Mouse (Mus musculus): Measurements from ENCODE around the gene Dlx5.

Gene Dlx5

DNA sequence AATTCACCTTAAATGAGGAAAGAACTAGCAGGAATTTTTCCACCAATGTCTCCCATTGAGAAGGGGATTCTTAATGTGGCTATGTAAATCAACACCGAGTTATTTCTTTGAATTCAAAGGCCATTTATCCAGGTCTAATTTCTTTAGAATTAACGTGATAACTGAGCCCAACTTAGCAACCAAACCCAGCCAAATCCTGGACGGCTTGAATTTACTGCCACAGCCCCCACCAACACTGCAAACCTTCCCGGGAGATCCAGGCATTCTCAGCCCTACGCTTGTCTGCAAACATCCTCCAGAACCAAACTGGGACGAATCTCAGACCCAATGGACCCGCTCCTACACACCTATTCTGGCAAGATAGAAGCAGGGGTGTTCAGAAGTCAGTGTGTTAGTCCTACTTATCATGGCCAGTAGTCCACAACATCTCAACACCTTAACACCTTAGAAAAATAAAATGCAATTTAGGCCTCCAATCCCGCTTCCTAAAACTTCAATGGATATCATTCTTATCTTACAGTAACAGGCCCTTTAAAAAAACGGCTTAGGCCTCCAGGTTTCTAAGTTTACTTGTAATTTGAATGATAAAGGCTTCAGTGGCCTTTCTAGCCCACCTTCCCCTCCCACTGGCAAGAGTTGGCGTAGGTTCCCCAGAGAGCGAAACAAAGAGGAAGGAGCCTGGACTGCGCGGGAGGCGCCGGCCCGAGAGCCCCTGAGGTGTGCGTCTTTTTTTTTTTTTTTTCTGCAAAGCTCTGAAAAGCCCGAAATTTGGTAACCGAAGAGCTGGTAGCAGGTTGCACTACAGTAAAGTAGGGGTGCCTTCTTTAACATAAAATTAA is 22.6 kb downstream of the Dlx5 start:
- no peak for DNase-seq (ENCODE audit: low spot score)

GRCm38 (mm10) chr6:6858571-6858970 is 23.3 kb downstream of the Dlx5 start:
- DNase-seq (ENCODE audit: low spot score), result no peak

- DNase-seq (ENCODE audit: low spot score), result no peak
Observed at GRCm38 (mm10) chr6:6857766-6858165, 24.1 kb downstream of the Dlx5 start.

DNA sequence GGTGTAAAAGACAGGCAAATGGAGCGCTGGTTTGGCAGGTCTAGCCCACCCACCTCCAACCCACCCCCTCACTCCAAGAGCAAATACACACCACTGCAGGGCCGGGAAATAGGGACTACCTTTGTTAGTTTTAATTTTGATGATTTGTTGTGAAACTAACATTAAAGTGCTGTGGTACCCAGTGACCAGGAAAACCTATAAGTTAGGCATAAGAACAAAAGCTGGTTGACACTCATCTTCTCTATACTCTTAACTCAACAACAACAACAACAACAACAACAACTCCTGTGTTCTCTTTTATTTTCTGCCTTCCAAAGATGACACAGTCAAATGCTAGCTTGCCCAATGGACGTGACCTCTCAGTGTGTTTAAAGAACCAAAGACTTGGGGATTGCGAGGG is 25.0 kb downstream of the Dlx5 start:
- no peak for DNase-seq (ENCODE audit: low spot score)

- no peak for DNase-seq (ENCODE audit: low spot score)
Observed at GRCm38 (mm10) chr6:6856316-6856715, 25.6 kb downstream of the Dlx5 start.

DNA sequence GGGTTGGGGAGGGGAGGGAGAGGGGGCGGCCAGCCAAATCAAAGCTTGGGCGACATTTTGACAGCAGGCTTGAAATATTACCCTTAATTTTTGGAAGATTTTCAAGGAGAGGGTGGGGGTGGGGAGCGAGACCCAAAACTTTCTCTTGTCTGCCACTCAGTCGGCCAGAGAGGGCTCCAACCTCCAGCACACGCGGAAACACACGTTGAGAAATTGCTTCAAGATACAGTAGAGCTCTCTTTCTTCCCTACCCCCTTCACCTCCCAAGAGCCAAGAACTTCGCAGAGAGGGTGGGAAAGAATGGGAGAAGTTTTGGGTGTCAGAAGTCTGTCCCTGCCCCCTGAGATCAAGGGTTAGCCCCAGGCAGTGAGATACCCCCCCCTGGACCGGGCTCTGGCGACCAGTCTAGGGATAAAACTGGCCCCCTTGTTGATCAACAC is 26.1 kb downstream of the Dlx5 start:
- DNase-seq (ENCODE audit: low spot score), result no peak

GRCm38 (mm10) chr6:6854902-6855745 is 26.8 kb downstream of the Dlx5 start:
- DNase-seq (ENCODE audit: low spot score), result no peak

GRCm38 (mm10) chr6:6854176-6854575 is 27.7 kb downstream of the Dlx5 start:
- no peak for DNase-seq (ENCODE audit: low spot score)

- DNase-seq (ENCODE audit: low spot score), result no peak
Observed at GRCm38 (mm10) chr6:6852944-6853343, 28.9 kb downstream of the Dlx5 start.

GRCm38 (mm10) chr6:6851166-6851565 is 30.7 kb downstream of the Dlx5 start:
- no peak for DNase-seq (ENCODE audit: low spot score)

DNA sequence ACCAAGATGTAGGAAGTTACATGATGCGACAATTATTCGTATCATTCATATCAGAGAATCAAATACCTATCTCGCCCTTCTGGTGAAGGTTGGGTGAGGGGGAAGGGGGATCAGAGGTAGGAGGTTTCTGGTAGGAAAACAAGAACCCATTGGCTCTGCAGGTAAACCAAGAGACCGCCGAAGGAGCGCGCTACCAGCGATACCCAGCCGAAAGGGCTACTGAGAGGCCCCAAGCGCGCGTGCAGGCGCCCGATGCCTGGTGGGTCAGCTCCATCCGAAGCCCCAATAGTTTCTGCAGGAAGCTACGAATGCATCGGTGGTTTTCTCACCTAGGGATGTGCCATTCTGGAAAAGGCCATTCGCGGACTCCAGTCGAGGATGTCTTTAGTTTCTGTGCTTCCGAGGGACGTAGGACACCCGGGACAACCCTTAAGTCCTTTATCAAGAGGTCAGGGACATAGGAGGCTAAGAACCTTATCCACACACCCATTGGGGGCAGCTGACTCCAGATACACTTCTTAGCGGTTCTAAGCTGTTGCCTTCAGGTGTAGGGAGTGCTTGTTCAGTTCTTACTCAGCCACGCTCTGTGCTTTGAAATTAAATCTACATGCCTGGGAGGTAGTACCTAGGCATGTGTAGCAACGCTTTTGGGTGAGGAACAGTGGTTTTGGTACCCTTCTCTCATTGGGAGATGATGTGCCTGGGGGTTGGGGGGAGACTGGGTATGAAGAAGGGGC is 31.4 kb downstream of the Dlx5 start:
- DNase-seq (ENCODE audit: low spot score), result no peak

GRCm38 (mm10) chr6:6849744-6850143 is 32.1 kb downstream of the Dlx5 start:
- DNase-seq (ENCODE audit: low spot score), result no peak

DNA sequence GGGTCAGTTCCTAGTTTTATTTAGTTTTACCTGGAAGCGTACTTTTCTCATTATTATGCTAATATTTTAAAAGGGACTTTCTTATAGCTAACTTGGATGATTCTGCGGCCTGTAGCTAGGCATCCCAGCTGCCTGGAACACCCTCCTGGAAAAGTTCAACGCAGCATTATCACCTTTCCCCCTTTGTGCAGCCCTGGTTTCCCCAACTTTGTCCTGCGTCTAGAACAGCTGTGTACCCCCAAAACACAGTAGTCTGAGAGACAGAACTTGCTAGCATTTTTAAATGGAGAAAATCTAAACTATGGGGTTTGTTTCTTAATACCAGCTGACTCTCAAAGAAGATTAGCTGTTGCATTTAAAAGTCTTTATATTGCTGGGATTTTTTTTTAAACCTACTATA is 33.3 kb downstream of the Dlx5 start:
- DNase-seq (ENCODE audit: low spot score), result no peak

- DNase-seq (ENCODE audit: low spot score), result no peak
Observed at GRCm38 (mm10) chr6:6833301-6833700, 48.6 kb downstream of the Dlx5 start.

GRCm38 (mm10) chr6:6830446-6830845 is 51.4 kb downstream of the Dlx5 start:
- no peak for DNase-seq (ENCODE audit: low spot score)

All from ovary, adult 18-20 months (tissue).